Mouse (Mus musculus) E14TG2a.4 (cell line): ENCODE data around the gene Med27.

Source experiments
- CTCF ChIP-seq: conservative IDR thresholded peaks from 2 replicates; pipeline ENCODE4 v1.5.1; 2014; ENCODE audit warnings: low read length
- POU5F1 ChIP-seq: IDR thresholded peaks from 2 replicates; pipeline ENCODE4 v1.6.1; 2014; ENCODE audit warnings: low read length, borderline replicate concordance

GRCm38 (mm10) chr2:29432565-29432964, 85.9 kb downstream of the Med27 start:
- TF ChIP-seq CTCF: no peak
- no peak for TF ChIP-seq POU5F1
